Mouse (Mus musculus) stomach, postnatal 0 days (tissue): Measurements from ENCODE around the gene Olfr1250. TPM values are rescaled to one million over a fixed set of nuclear protein-coding genes. Genes with fewer than 3 reads are reported as not detected.
"Not testable (repeated sequence)": the region's sequence is repeated elsewhere in the genome, so short reads cannot be mapped to it uniquely, and the experiment has no call there.

Experiments used
- ATAC-seq: fragments of 200-750 bp; cut with Nextera tagmentation; 2 replicates; pipeline ENCODE4 v1.8.0; 2017; ENCODE audit not compliant: low FRiP score, low TSS enrichment
- DNase-seq: peaks from one replicate; pipeline ENCODE4 v3.0.0-alpha.2; 2016; ENCODE audit warnings: low spot score
- H3K27ac ChIP-seq: fragments of 300-500 bp; sonication (generic); replicated peaks from 2 replicates; pipeline ENCODE4 v1.5.1; 2014; ENCODE audit warnings: mild to moderate bottlenecking, control low read depth
- H3K27me3 ChIP-seq: fragments of 300-500 bp; sonication (generic); 2 replicates; pipeline ENCODE4 v1.6.1; 2014; ENCODE audit warnings: low read length; ENCODE audit not compliant: control insufficient read depth, insufficient read depth
- H3K36me3 ChIP-seq: fragments of 300-500 bp; sonication (generic); 2 replicates; pipeline ENCODE4 v1.6.1; 2014; ENCODE audit warnings: low read length, mixed read lengths; ENCODE audit not compliant: control insufficient read depth, insufficient read depth
- H3K4me1 ChIP-seq: fragments of 300-500 bp; sonication (generic); replicated peaks from 2 replicates; pipeline ENCODE4 v1.6.1; 2014; ENCODE audit warnings: antibody characterized with exemption; ENCODE audit not compliant: control insufficient read depth, insufficient read depth
- H3K4me2 ChIP-seq: fragments of 300-500 bp; sonication (generic); replicated peaks from 2 replicates; pipeline ENCODE4 v1.6.1; 2014; ENCODE audit warnings: low read depth, mild to moderate bottlenecking, control low read depth, moderate library complexity
- H3K4me3 ChIP-seq: fragments of 300-500 bp; sonication (generic); 2 replicates; pipeline ENCODE4 v1.5.1; 2014; ENCODE audit warnings: low read depth, low read length, control low read depth
- H3K9ac ChIP-seq: fragments of 300-500 bp; sonication (generic); 2 replicates; pipeline ENCODE4 v1.6.1; 2014; ENCODE audit warnings: mild to moderate bottlenecking, low read length, control low read depth, mixed read lengths
- H3K9me3 ChIP-seq: fragments of 300-500 bp; sonication (generic); 2 replicates; pipeline ENCODE4 v1.6.1; 2016; ENCODE audit warnings: low read length; ENCODE audit not compliant: control insufficient read depth
- CTCF ChIP-seq: IDR thresholded peaks from 2 replicates; pipeline ENCODE4 v1.5.1; 2016; ENCODE audit warnings: antibody characterized with exemption, low read depth, mild to moderate bottlenecking, moderate library complexity
- EP300 ChIP-seq: optimal IDR thresholded peaks from 2 replicates; pipeline ENCODE3; 2016; ENCODE audit warnings: antibody characterized with exemption
- WGBS: fragments of 180-500 bp; shearing (Covaris S2); extraction: QIAGEN DNeasy Blood & Tissue Kit; methylation state at CpG from one replicate; pipeline ENCODE4 v1.1.7; 2014; 5-methylcytosine and 5-hydroxymethylcytosine counted together
- polyA plus RNA-seq: library from polyadenylated mRNA; unstranded; fragments of >200 nt; fragmentation: Nextera tagmentation; extraction: Ambion mirVana; gene quantifications from 2 replicates; pipeline ENCODE4 v1.2.1, GENCODE M21; 2015

Gene Olfr1250
- not detected in 2 replicates for polyA plus RNA-seq

- no peaks in the 10 kb centered on the region for H3K27me3 ChIP-seq
- no peak within 1 kb of the TSS for H3K27ac ChIP-seq
- no peaks in the 10 kb centered on the region for H3K9me3 ChIP-seq
- ATAC-seq, result no peak
- DNase-seq, result no peak
- no peaks in the 10 kb centered on the region for H3K4me1 ChIP-seq
- no peaks in the 10 kb centered on the region for H3K36me3 ChIP-seq
- TF ChIP-seq CTCF, result no peak
- no peak for TF ChIP-seq EP300
- H3K4me2 ChIP-seq, result no peak within 1 kb of the TSS
- no peak within 1 kb of the TSS for H3K9ac ChIP-seq
- no peak within 1 kb of the TSS for H3K4me3 ChIP-seq
Measured at GRCm38 (mm10) chr2:89661367-89661766, at the start of gene Olfr1250. TSS of gene Olfr1250 (minus strand) at chr2:89661467.

- 76% methylated on average over 6 of the region's 6 CpGs for WGBS
- no peak overlapping the region for H3K27ac ChIP-seq
- no peaks in the 10 kb centered on the region for H3K4me1 ChIP-seq
- H3K4me3 ChIP-seq, result no peak overlapping the region
- H3K9me3 ChIP-seq, result no peaks in the 10 kb centered on the region
- ATAC-seq (no peak), DNase-seq (no peak)
- no peaks in the 10 kb centered on the region for H3K36me3 ChIP-seq
- no peaks in the 10 kb centered on the region for H3K27me3 ChIP-seq
- TF ChIP-seq CTCF, result no peak
- no peak for TF ChIP-seq EP300
- H3K4me2 ChIP-seq, result no peak overlapping the region
- H3K9ac ChIP-seq, result no peak overlapping the region
Measured at GRCm38 (mm10) chr2:89691980-89692379, 30.7 kb upstream of the Olfr1250 start.

- Histone ChIP-seq H3K4me3 (no peak within 1 kb of the TSS), H3K9me3 (no peaks in the 10 kb centered on the region), H3K9ac (no peak within 1 kb of the TSS), H3K27me3 (no peaks in the 10 kb centered on the region), H3K36me3 (no peaks in the 10 kb centered on the region), H3K27ac (no peak within 1 kb of the TSS), H3K4me2 (no peak within 1 kb of the TSS), H3K4me1 (no peaks in the 10 kb centered on the region)
- TF ChIP-seq CTCF (no peak), EP300 (no peak)
- no peak for DNase-seq
- no peak for ATAC-seq
Measured at GRCm38 (mm10) chr2:89671836-89672235, 10.6 kb upstream of the Olfr1250 start, which contains the start of gene Olfr1251. TSS of gene Olfr1251 (minus strand) at chr2:89671936.

GRCm38 (mm10) chr2:89634883-89635282, 26.4 kb downstream of the Olfr1250 start, which contains the start of gene Olfr1249:
TSS of gene Olfr1249 (minus strand) at chr2:89634983.
- no peaks in the 10 kb centered on the region for H3K36me3 ChIP-seq

GRCm38 (mm10) chr2:89618145-89618544, 43.1 kb downstream of the Olfr1250 start, which contains the start of gene Olfr1248:
TSS of gene Olfr1248 (minus strand) at chr2:89618245.
- 93% methylated on average over 1 of the region's 1 CpGs for WGBS
- H3K27ac ChIP-seq, ATAC-seq: not testable (repeated sequence)

More at GRCm38 (mm10) chr2:89634883-89635282, 26.4 kb downstream of the Olfr1250 start, which contains the start of gene Olfr1249:
- no peaks in the 10 kb centered on the region for H3K4me1 ChIP-seq
- 85% methylated on average over 2 of the region's 2 CpGs for WGBS
- DNase-seq (no peak), ATAC-seq (no peak)
- H3K9me3 ChIP-seq, result no peaks in the 10 kb centered on the region
- no peak within 1 kb of the TSS for H3K4me2 ChIP-seq
- no peaks in the 10 kb centered on the region for H3K27me3 ChIP-seq
- no peak for TF ChIP-seq CTCF
- no peak for TF ChIP-seq EP300
- no peak within 1 kb of the TSS for H3K27ac ChIP-seq
- H3K9ac ChIP-seq, result no peak within 1 kb of the TSS
- H3K4me3 ChIP-seq, result no peak within 1 kb of the TSS

GRCm38 (mm10) chr2:89614030-89614429, 47.2 kb downstream of the Olfr1250 start, which contains the start of gene Olfr1247:
TSS of gene Olfr1247 (minus strand) at chr2:89614130.
- no peak for ATAC-seq
- H3K4me3 ChIP-seq, result no peak within 1 kb of the TSS
- WGBS, result 84% methylated on average over 2 of the region's 2 CpGs

More at GRCm38 (mm10) chr2:89618145-89618544, 43.1 kb downstream of the Olfr1250 start, which contains the start of gene Olfr1248:
- not testable (repeated sequence) for H3K4me1 ChIP-seq, H3K36me3 ChIP-seq, H3K27me3 ChIP-seq, H3K9ac ChIP-seq, H3K4me3 ChIP-seq, DNase-seq, H3K9me3 ChIP-seq, H3K4me2 ChIP-seq

More at GRCm38 (mm10) chr2:89614030-89614429, 47.2 kb downstream of the Olfr1250 start, which contains the start of gene Olfr1247:
- DNase-seq, result no peak
- H3K4me2 ChIP-seq, result no peak within 1 kb of the TSS
- no peaks in the 10 kb centered on the region for H3K9me3 ChIP-seq
- H3K4me1 ChIP-seq, result no peaks in the 10 kb centered on the region
- H3K9ac ChIP-seq, result no peak within 1 kb of the TSS
- TF ChIP-seq EP300 (no peak), CTCF (no peak)
- H3K36me3 ChIP-seq, result no peaks in the 10 kb centered on the region
- no peaks in the 10 kb centered on the region for H3K27me3 ChIP-seq
- H3K27ac ChIP-seq, result no peak within 1 kb of the TSS

Other genes with a start within 250 kb of the Olfr1250 start
- not detected in 2 replicates for gene Olfr1239, start 241.1 kb downstream of the Olfr1250 start, polyA plus RNA-seq
- gene Olfr1240, start 218.5 kb downstream of the Olfr1250 start, polyA plus RNA-seq, result not detected in 2 replicates
- gene Olfr1241, start 174.3 kb downstream of the Olfr1250 start, polyA plus RNA-seq, result not detected in 2 replicates
- not detected in 2 replicates for gene Olfr1242, start 163.1 kb downstream of the Olfr1250 start, polyA plus RNA-seq
- not detected in 2 replicates for gene Olfr1243, start 130.0 kb downstream of the Olfr1250 start, polyA plus RNA-seq
- gene Olfr1245, start 83.0 kb downstream of the Olfr1250 start, polyA plus RNA-seq, result not detected in 2 replicates
- not detected in 2 replicates for gene Olfr1246, start 68.3 kb downstream of the Olfr1250 start, polyA plus RNA-seq
- gene Olfr1247, start 47.3 kb downstream of the Olfr1250 start, polyA plus RNA-seq, result 0.01 TPM in 1 of 2 replicates, not detected in the other
- gene Olfr1248, start 43.2 kb downstream of the Olfr1250 start, polyA plus RNA-seq, result not detected in 2 replicates
- not detected in 2 replicates for gene Olfr1249, start 26.5 kb downstream of the Olfr1250 start, polyA plus RNA-seq
- gene Olfr1251, start 10.5 kb upstream of the Olfr1250 start, polyA plus RNA-seq, result not detected in 2 replicates
- gene Olfr1252, start 63.5 kb upstream of the Olfr1250 start, polyA plus RNA-seq, result not detected in 2 replicates
- not detected in 2 replicates for gene Olfr1253, start 95.6 kb upstream of the Olfr1250 start, polyA plus RNA-seq
- not detected in 2 replicates for gene Olfr1254, start 132.2 kb upstream of the Olfr1250 start, polyA plus RNA-seq
- not detected in 2 replicates for gene Olfr1255, start 150.6 kb upstream of the Olfr1250 start, polyA plus RNA-seq
- not detected in 2 replicates for gene Olfr1256, start 180.1 kb upstream of the Olfr1250 start, polyA plus RNA-seq
- not detected in 2 replicates for gene Olfr48, start 186.7 kb upstream of the Olfr1250 start, polyA plus RNA-seq
- gene Olfr1257, start 217.0 kb upstream of the Olfr1250 start, polyA plus RNA-seq, result not detected in 2 replicates